Mouse (Mus musculus) neural tube, embryonic 11.5 days (tissue): ENCODE data around the gene 6030458C11Rik. TPM values are rescaled to one million over a fixed set of nuclear protein-coding genes. Genes with fewer than 3 reads are reported as not detected.

Experiments used
- ATAC-seq: fragments of 200-750 bp; cut with Nextera tagmentation; 2 replicates; pipeline ENCODE4 v1.8.0; 2017; ENCODE audit warnings: moderate number of reproducible peaks, mild to moderate bottlenecking, moderate TSS enrichment, moderate library complexity; ENCODE audit not compliant: insufficient read depth, low FRiP score, low TSS enrichment
- DNase-seq: peaks from one replicate; pipeline ENCODE4 v3.0.0-alpha.2; 2015; ENCODE audit warnings: low spot score
- H3K27ac ChIP-seq: fragments of 300-500 bp; sonication (generic); 2 replicates; pipeline ENCODE4 v1.5.1; 2014; ENCODE audit warnings: low read depth, mild to moderate bottlenecking, low read length
- H3K27me3 ChIP-seq: fragments of 300-500 bp; sonication (generic); 2 replicates; pipeline ENCODE4 v1.6.1; 2014; ENCODE audit warnings: mild to moderate bottlenecking, low read length, mixed read lengths; ENCODE audit not compliant: control insufficient read depth, insufficient read depth
- H3K36me3 ChIP-seq: fragments of 300-500 bp; sonication (generic); 2 replicates; pipeline ENCODE4 v1.6.1; 2014; ENCODE audit warnings: mild to moderate bottlenecking, low read length, moderate library complexity, mixed read lengths; ENCODE audit not compliant: control insufficient read depth, insufficient read depth
- H3K4me1 ChIP-seq: fragments of 300-500 bp; sonication (generic); 2 replicates; pipeline ENCODE4 v1.6.1; 2014; ENCODE audit warnings: low read length, mixed read lengths; ENCODE audit not compliant: control insufficient read depth, insufficient read depth
- H3K4me2 ChIP-seq: fragments of 300-500 bp; sonication (generic); 2 replicates; pipeline ENCODE4 v1.6.1; 2014; ENCODE audit warnings: low read depth, mild to moderate bottlenecking, moderate library complexity
- H3K4me3 ChIP-seq: fragments of 300-500 bp; sonication (generic); 2 replicates; pipeline ENCODE4 v1.5.1; 2014; ENCODE audit warnings: low read depth, low read length
- H3K9ac ChIP-seq: fragments of 300-500 bp; sonication (generic); 2 replicates; pipeline ENCODE4 v1.6.1; 2014; ENCODE audit warnings: mild to moderate bottlenecking, low read length
- H3K9me3 ChIP-seq: fragments of 300-500 bp; sonication (generic); 2 replicates; pipeline ENCODE4 v1.6.1; 2016; ENCODE audit warnings: low read length; ENCODE audit not compliant: control insufficient read depth
- WGBS: fragments of 180-500 bp; shearing (Covaris S2); extraction: QIAGEN DNeasy Blood & Tissue Kit; methylation state at CpG from one replicate; pipeline ENCODE4 v1.1.7; 2014; 5-methylcytosine and 5-hydroxymethylcytosine counted together
- polyA plus RNA-seq: library from polyadenylated mRNA; unstranded; fragments of >200 nt; fragmentation: Nextera tagmentation; extraction: Ambion mirVana; gene quantifications from 2 replicates; pipeline ENCODE4 v1.2.1, GENCODE M21; 2014

Gene 6030458C11Rik
- polyA plus RNA-seq, result 23.5 and 26.4 TPM in 2 replicates

- peak within 1 kb of the TSS; percentile 93 for H3K9ac ChIP-seq
- H3K36me3 ChIP-seq, result peaks cover 15% of the 10 kb centered on the region
Observed at GRCm38 (mm10) chr15:12824197-12824952, at the start of gene 6030458C11Rik, which contains the start of gene Drosha. 6030458C11Rik (minus strand) TSS chr15:12824649. Drosha (plus strand) TSS chr15:12824815.

GRCm38 (mm10) chr15:12867269-12867668 lies 42.8 kb upstream of the 6030458C11Rik start:
- peaks cover 7% of the 10 kb centered on the region; the same call in 1 of the 2 replicates for H3K36me3 ChIP-seq
- 72% methylated on average over 8 of the region's 8 CpGs for WGBS

More at GRCm38 (mm10) chr15:12824197-12824952, at the start of gene 6030458C11Rik, which contains the start of gene Drosha:
- WGBS, result under 1% methylated on average over 67 of the region's 67 CpGs
- ATAC-seq, result peak; percentile 100
- Histone ChIP-seq H3K4me2 (peak within 1 kb of the TSS; percentile 69), H3K4me1 (peaks cover 11% of the 10 kb centered on the region; the same call in 1 of the 2 replicates), H3K27ac (peak within 1 kb of the TSS; percentile 76; the same call in 1 of the 2 replicates), H3K9me3 (no peaks in the 10 kb centered on the region), H3K27me3 (no peaks in the 10 kb centered on the region), H3K4me3 (peak within 1 kb of the TSS; percentile 89)
- DNase-seq, result peak; percentile 98

GRCm38 (mm10) chr15:12865595-12866314 lies 41.3 kb upstream of the 6030458C11Rik start:
- ATAC-seq (no peak), DNase-seq (peak; percentile 10)
- WGBS, result 88% methylated on average over 7 of the region's 7 CpGs

More at GRCm38 (mm10) chr15:12867269-12867668, 42.8 kb upstream of the 6030458C11Rik start:
- Histone ChIP-seq H3K9ac (no peak overlapping the region), H3K4me1 (no peaks in the 10 kb centered on the region), H3K4me2 (no peak overlapping the region), H3K27ac (no peak overlapping the region), H3K27me3 (no peaks in the 10 kb centered on the region), H3K4me3 (no peak overlapping the region), H3K9me3 (no peaks in the 10 kb centered on the region)
- DNase-seq (no peak), ATAC-seq (no peak)

GRCm38 (mm10) chr15:12863669-12864068 lies 39.2 kb upstream of the 6030458C11Rik start:
- Histone ChIP-seq H3K4me1 (no peaks in the 10 kb centered on the region), H3K9ac (no peak overlapping the region), H3K27me3 (no peaks in the 10 kb centered on the region), H3K9me3 (no peaks in the 10 kb centered on the region), H3K27ac (no peak overlapping the region), H3K4me3 (no peak overlapping the region), H3K4me2 (no peak overlapping the region), H3K36me3 (peaks cover 9% of the 10 kb centered on the region; the same call in 1 of the 2 replicates)
- ATAC-seq (no peak), DNase-seq (no peak)
- 82% methylated on average over 1 of the region's 1 CpGs for WGBS

More at GRCm38 (mm10) chr15:12865595-12866314, 41.3 kb upstream of the 6030458C11Rik start:
- Histone ChIP-seq H3K4me3 (no peak overlapping the region), H3K36me3 (peaks cover 7% of the 10 kb centered on the region; the same call in 1 of the 2 replicates), H3K27ac (no peak overlapping the region), H3K4me1 (no peaks in the 10 kb centered on the region), H3K9ac (no peak overlapping the region), H3K27me3 (no peaks in the 10 kb centered on the region), H3K9me3 (no peaks in the 10 kb centered on the region), H3K4me2 (no peak overlapping the region)

GRCm38 (mm10) chr15:12862061-12862460 lies 37.6 kb upstream of the 6030458C11Rik start:
- peaks cover 10% of the 10 kb centered on the region for H3K36me3 ChIP-seq

GRCm38 (mm10) chr15:12858645-12859044 lies 34.2 kb upstream of the 6030458C11Rik start:
- Histone ChIP-seq H3K27ac (no peak overlapping the region), H3K4me3 (no peak overlapping the region), H3K36me3 (peaks cover 21% of the 10 kb centered on the region), H3K4me1 (no peaks in the 10 kb centered on the region), H3K9ac (no peak overlapping the region), H3K9me3 (no peaks in the 10 kb centered on the region), H3K4me2 (no peak overlapping the region), H3K27me3 (no peaks in the 10 kb centered on the region)
- 91% methylated on average over 3 of the region's 3 CpGs for WGBS
- ATAC-seq (no peak), DNase-seq (no peak)

More at GRCm38 (mm10) chr15:12862061-12862460, 37.6 kb upstream of the 6030458C11Rik start:
- 91% methylated on average over 3 of the region's 3 CpGs for WGBS
- Histone ChIP-seq H3K27me3 (no peaks in the 10 kb centered on the region), H3K4me2 (no peak overlapping the region), H3K4me3 (no peak overlapping the region), H3K9ac (no peak overlapping the region), H3K9me3 (no peaks in the 10 kb centered on the region), H3K4me1 (no peaks in the 10 kb centered on the region), H3K27ac (no peak overlapping the region)
- ATAC-seq (no peak), DNase-seq (no peak)

GRCm38 (mm10) chr15:12857840-12858516 lies 33.5 kb upstream of the 6030458C11Rik start:
- H3K4me2 ChIP-seq, result no peak overlapping the region
- H3K27me3 ChIP-seq, result no peaks in the 10 kb centered on the region
- H3K27ac ChIP-seq, result no peak overlapping the region
- WGBS, result 95% methylated on average over 12 of the region's 12 CpGs
- no peak overlapping the region for H3K4me3 ChIP-seq
- no peaks in the 10 kb centered on the region for H3K9me3 ChIP-seq
- peaks cover 22% of the 10 kb centered on the region for H3K36me3 ChIP-seq
- no peaks in the 10 kb centered on the region for H3K4me1 ChIP-seq
- ATAC-seq (no peak), DNase-seq (no peak)
- H3K9ac ChIP-seq, result no peak overlapping the region

- no peak for DNase-seq
- Histone ChIP-seq H3K4me2 (no peak overlapping the region), H3K27me3 (no peaks in the 10 kb centered on the region), H3K9me3 (no peaks in the 10 kb centered on the region), H3K4me3 (no peak overlapping the region), H3K36me3 (peaks cover 20% of the 10 kb centered on the region), H3K4me1 (no peaks in the 10 kb centered on the region), H3K9ac (no peak overlapping the region), H3K27ac (no peak overlapping the region)
- no peak for ATAC-seq
- 97% methylated on average over 6 of the region's 6 CpGs for WGBS
Observed at GRCm38 (mm10) chr15:12856780-12857179, 32.3 kb upstream of the 6030458C11Rik start.
